Mouse (Mus musculus) WW6 (cell line): ENCODE measurements around the gene Kidins220.
A peak's percentile ranks its signal among the peaks of the same experiment; 100 is the strongest.

ENCODE experiments used
- DNase-seq: peaks from one replicate; pipeline ENCODE4 v3.0.0-alpha.2; 2013; ENCODE audit warnings: low read depth, low spot score

The Kidins220 gene

DNA sequence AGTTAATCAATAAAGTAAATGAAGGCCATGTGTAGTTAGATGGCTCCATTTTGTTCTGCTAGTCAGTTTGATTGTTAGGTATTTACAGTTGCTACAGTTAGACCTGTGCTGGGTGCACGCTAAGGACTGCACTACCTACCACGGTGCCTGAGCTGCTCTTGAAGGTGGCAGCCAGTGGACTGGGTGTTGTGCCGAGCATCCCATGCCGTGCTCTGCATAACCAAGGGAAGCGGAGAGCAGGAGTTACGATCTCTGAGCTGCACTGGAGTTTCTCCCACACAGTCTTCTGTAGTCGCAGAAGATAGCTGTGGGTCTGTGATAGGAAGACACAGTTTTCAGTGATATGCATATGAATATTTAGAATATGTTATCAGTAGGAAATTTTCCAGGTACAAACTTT is 51.6 kb downstream of the Kidins220 start:
- DNase-seq = no peak

DNA sequence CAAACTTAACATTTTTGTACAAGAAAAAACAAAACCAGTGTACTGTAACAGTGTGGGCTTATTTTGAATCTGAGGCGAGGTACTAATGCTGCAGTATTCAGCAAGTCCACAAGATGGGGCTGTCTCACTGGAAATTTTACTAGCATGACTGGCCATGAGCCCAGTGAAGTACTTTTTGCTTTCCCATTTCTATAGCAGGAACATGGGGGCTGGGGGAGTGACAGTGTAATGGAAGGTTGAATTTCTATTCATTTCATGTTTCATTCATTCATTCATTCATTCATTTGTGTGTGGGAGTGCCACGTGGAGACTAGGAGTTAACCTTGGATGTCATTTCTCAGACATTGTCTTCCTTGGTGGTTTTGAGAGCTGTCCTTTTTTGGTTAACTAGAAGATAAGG is 52.7 kb downstream of the Kidins220 start:
- no peak for DNase-seq

DNA sequence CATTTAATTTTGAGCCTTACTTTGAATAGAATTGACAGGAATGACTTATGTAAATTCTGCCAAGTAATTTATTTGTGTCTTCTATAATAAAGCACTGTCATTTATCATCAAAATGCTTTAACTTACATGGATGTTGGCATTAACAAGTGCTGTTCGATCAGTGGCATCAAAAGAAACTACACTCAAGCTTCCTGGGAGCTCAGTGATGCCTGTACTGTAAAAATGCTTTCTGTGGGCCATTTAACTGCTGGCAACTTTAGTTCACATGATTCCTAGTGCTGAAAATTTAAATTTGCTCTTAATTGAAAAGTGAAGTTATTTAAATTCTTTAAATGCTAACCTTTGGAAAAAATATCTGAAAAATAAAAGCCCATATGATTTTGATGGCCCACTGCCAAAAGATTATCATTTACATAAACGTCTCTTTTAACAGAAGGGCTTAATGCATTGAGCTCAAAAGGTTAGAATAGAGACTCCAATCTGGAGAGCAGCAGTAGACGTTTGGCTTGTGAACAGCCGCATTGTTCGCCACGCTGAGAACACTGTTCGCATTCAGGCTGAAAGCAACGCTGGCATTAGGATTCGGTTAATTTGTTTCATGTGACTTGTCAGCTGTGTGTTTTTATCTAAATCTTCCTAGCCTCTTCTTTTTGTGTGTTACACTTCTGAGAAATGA is 59.1 kb downstream of the Kidins220 start:
- no peak for DNase-seq

DNA sequence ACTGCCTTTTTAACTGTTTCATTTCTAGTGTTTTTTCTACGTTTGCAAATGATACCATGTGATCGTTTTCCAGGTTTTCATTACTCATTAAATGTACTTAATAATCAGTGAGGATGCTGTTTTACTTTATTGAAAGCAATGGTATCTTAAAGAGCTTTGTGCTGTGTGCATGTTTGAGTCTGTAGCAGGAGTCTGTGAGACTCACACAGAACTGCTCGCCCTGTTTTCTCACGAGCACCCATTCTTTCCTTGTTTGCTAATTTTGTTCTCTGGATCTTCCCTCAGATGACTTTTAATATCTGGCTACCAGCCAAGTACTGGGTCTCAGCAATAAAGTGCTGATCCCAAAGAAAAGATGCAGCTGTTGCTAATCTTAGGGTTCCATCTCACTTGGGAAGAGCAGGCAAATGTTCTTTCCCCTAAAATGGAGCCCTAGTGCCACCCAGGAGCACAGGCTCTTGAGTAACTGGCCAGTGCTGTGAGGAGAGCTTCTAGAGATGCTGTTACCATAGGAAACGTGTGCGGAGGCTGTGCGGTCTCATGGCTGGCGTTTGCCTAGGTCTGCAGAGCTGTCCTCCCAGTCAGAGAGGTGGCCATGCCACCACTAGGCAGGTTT is 59.7 kb downstream of the Kidins220 start:
- DNase-seq = no peak

DNA sequence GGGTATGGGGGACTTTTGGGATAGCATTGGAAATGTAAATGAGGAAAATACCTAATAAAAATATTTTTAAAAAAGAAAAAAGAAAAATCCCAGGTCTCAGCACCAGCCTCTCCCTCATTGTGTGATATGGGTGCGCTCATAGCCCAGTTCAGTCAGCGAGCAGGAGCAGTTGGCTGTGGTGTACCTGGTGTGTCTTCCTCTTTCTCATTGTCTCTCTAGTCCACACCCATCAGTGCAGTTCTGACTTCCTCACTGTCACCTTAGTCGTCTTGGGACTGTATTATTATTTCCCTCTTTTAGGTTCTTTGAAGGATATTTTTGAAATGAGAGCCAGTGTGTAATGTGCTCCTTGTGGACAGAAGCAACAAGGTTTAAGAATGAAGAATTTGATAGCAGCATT is 61.3 kb downstream of the Kidins220 start:
- no peak for DNase-seq

GRCm38 (mm10) chr12:25037222-25037621 is 62.5 kb downstream of the Kidins220 start:
- DNase-seq = no peak

DNA sequence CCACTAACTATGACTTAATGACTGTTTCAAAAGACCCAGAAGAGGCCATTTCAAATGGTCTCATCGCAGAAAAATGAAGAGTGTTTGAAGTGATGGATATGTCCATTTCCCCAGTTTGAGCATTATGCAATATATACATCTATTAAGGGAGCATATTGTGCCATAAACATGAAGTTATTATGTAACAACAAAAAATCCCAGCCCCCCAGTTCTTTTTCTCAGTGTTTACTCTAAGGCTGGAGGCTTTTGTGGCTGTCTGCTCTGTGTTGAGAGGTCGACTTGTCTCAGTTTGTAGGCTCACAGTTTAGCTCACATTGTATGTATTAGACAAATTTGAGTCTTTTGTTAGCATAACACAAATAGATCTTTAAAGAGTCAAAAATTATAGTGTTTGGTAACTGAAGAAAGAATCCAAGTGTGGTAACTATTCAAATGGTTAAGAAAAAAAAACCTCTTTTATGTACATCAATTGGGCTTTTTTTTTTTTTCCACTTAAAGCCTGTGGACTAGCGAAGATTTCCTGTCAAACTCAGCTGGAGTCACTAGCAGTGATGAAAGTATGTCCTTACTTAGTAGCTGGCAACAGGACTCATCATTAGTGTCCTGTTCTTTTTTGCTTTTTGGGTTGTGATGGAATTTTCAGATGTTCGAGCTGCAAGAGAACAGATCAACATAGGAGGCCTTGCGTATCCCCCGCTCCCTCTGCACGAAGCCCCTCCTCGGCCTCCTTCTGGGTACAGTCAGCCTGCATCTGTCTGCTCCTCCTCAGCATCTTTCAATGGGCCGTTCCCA is 63.2 kb downstream of the Kidins220 start:
- DNase-seq = no peak

DNA sequence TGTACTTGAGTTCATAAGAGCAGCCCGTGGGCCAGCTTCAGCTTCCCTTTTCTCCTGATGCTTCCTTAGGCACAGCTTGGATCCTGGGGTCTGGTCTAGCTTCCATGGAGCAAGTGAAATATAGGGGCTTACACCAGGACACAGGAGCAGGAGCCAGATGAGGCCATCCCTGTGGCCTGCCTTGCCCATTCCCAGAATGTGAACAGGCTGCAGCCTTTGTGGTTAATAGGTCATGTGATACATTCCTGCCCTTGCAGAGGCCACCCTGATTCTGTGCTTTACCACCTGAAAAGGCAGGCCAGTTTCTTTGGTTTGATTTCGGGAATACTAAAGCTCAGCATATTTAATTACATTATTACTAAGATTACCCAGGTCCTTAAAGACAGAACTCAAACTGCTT is 69.3 kb downstream of the Kidins220 start:
- DNase-seq = no peak

DNA sequence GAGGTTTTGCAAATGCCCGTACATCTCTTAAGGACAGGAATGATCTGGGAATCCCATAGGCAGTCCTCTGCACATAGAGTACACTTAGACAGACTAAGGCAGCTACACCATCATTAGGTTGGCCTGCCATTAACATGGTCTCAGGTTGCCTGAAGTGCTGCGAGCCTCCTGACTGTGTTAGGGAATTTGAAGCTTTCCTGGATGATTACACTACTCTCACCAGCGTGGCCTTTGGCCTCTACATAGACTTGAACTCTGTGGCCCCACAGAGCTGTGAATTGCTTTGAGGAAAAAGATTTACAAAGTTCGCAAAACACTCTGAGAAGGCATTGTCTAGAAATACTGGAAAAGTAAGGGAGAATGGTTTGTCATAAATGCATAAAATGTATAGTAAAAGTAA is 69.9 kb downstream of the Kidins220 start:
- DNase-seq = no peak

DNA sequence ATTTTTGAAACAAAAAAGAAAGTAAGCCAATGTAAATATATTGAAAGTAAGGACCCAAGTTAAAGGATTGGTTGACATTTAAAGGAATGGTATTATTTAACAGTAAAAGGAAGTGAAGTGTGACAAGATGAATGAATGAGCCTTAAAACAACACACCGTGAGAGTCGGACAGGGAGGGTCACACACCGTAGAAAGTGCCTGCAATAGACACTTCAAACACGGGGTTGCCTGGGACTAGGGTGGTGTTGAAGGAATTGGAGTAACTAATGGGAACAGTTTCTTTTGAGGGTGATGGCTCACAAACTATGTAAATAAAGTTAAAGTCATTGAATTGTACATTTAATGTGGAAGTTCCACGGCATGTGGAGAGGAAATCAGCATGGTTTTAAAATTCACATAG is 74.5 kb downstream of the Kidins220 start:
- no peak for DNase-seq

DNA sequence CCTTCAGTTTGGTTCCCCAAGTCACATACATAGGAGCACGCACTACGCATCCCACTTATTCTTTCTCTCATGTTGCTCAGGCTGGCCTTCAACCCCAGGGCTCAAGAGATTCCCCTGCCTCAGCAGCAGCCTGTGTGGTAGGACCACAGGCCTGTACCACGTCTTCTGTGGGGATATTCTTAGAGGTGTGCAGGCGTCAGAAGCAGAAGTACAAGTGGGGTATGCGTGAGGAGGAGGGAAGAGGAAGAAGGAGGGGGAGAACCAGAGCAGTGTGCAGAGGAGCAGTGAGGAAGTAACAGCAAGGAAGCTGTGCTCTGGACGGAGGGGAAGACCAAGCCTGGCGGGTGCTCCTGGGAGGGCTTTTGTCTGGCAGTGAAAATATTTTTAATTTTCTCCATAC is 79.8 kb downstream of the Kidins220 start:
- no peak for DNase-seq

DNA sequence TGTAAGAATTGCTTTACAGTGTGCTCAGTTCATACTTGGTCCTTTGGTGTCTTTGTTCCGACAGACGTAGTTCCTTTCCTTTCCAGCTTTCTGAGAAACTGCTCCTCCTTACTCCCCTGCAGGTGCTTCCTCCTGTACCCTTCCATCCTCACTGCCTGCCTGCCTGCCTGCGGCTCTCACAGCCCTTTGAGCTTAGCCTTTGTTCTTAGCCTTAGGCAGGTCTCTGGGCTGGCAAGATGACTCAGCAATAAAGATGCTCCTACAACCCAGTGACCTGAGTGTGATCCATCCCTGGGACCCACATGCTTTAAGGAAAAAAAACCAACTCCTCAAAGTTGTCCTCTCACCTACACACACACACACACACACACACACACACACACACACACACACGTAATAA is 80.2 kb downstream of the Kidins220 start:
- DNase-seq = peak; percentile 22

DNA sequence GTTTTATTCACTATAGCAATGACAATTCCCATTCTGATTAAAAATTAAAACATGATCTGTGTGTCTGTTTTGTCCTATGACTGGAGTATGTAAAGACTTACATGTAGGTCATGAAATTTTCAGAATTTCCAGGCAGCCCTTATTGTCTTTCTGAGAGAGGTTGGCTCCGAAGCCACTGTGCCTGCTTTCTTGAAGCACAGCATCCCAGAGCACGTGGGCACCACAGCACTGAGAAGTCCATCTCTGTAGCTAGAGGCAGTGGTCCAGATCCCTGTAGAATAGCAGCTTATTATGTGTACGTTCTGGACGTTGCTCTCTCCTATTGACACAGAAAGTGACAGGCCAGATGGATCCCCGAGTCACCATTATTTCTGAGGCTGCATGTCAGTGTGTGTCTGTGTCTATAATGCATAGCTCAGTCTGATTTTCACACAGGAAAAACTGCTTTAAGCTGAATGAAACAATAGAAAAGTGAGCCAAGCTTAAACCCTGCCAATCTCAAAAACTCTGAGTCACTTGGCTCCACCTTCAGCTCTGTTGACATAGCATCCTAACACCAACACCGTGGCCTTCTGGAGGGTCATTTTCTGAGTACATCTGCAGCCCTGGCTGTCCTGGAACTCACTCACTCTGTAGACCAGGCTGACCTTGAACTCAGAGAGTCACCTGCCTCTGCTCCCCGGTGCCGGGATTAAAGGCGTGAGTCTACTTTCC is 84.9 kb downstream of the Kidins220 start:
- no peak for DNase-seq

- no peak for DNase-seq
Observed at GRCm38 (mm10) chr12:25060901-25061300, 86.2 kb downstream of the Kidins220 start.

GRCm38 (mm10) chr12:25062264-25062663 is 87.5 kb downstream of the Kidins220 start:
- no peak for DNase-seq

- DNase-seq = no peak
Observed at GRCm38 (mm10) chr12:25073374-25073773, 98.6 kb downstream of the Kidins220 start.

DNA sequence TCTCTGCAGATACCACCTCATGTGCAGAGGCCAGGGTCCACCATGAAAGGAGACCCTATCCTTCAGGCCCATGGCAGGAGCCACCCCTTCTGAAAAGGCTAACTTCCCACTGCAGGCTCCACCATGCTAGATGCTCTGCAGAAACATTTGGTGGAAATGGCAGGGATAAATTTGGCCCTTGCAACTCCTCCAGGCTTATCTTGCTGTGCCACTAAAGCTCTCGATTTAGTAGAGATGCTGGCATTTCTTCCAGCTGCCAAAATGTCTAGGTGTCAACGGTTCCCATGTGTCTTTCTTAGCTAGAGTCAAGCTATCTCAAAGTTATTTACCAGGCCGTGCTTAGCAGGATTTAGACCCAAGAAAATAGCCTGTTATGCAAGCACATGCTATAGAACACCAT is 99.6 kb downstream of the Kidins220 start:
- no peak for DNase-seq

- DNase-seq = no peak
Observed at GRCm38 (mm10) chr12:25083260-25084178, 108.8 kb downstream of the Kidins220 start.

DNA sequence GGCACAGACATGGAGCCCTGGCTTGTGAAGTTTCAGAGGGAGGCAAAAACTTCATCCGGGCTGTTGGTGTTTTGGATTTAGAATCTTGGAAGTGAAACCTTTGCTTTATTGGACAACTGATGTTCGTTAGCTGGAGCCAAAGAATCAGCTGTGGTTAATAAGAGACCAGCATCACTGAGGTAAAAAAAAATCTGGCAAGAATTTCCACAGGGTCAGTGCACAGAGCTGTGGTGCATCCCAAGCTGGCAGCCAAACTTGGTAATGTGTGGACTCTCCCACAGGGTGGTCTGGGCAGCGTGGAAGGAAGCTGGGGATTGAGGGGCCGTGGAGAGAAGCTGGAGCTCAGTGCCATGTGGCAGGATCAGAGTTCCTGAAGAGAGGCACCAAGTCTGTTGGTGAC is 112.2 kb downstream of the Kidins220 start:
- DNase-seq = no peak

GRCm38 (mm10) chr12:25089433-25089832 is 114.7 kb downstream of the Kidins220 start:
- DNase-seq = no peak

DNA sequence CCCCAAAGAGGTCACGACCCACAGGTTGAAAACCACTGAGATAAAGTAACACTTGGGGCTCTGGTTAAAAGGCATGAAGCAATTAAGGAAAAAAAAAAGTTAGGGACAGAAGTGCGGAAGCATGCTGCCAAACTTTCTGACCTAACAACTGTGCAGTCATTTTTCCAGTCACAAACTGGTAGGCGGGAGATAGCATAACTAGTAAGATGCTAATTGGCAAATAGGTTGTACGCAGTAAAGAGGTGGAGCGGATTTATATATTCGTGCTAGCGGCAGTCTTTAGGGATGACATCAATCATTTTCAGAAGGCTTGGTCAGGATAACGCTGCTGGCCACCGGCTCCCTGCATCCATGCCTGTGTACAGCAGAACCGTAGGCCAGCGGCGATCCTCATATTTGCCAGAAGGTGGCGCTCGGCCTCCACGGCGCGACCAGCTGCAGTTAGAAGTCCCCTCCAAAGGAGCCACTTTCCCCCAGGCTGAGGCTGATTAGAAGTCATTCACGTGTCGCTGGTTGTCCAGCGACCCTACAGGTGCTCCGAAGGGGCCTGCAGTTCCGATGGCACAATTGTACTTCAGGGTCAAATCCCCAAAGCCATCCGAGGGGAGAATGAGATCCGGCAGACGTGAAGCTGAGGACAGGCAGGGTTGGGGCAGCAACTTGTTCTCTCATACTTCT is 117.4 kb downstream of the Kidins220 start:
- DNase-seq = peak; percentile 60
